Mouse (Mus musculus) cerebellum, adult 9-11 months (tissue): ENCODE data around the gene Ccdc85a.
"Not testable (repeated sequence)": the region's sequence is repeated elsewhere in the genome, so short reads cannot be mapped to it uniquely, and the experiment has no call there.

Experiments used
- DNase-seq: peaks from one replicate; pipeline ENCODE4 v3.0.0; 2022

Gene Ccdc85a

GRCm38 (mm10) chr11:28415841-28416240, 168.3 kb downstream of the Ccdc85a start:
- no peak for DNase-seq

- not testable (repeated sequence) for DNase-seq
These were observed 174.2 kb downstream of the Ccdc85a start for GRCm38 (mm10) chr11:28409880-28410279.

GRCm38 (mm10) chr11:28397166-28397565, 187.0 kb downstream of the Ccdc85a start:
- DNase-seq: no peak

GRCm38 (mm10) chr11:28375891-28376290, 208.2 kb downstream of the Ccdc85a start:
- no peak for DNase-seq

- no peak for DNase-seq
These were observed 209.5 kb downstream of the Ccdc85a start for GRCm38 (mm10) chr11:28374636-28375035.

- DNase-seq: not testable (repeated sequence)
These were observed 212.7 kb downstream of the Ccdc85a start for GRCm38 (mm10) chr11:28371381-28371780.

GRCm38 (mm10) chr11:28365929-28366244, 218.2 kb downstream of the Ccdc85a start:
- DNase-seq: no peak

- peak; percentile 23 for DNase-seq
These were observed 218.8 kb downstream of the Ccdc85a start for GRCm38 (mm10) chr11:28365209-28365928.

- DNase-seq: no peak
These were observed 240.7 kb downstream of the Ccdc85a start for GRCm38 (mm10) chr11:28343465-28343864.

GRCm38 (mm10) chr11:28341887-28342286, 242.2 kb downstream of the Ccdc85a start:
- DNase-seq: no peak

GRCm38 (mm10) chr11:28339224-28340150, 244.6 kb downstream of the Ccdc85a start, which contains the start of gene Gm6685:
Gene Gm6685, minus strand, starts transcription at chr11:28339867.
- peak; percentile 14 for DNase-seq
